Mouse (Mus musculus) left cerebral cortex, postnatal 14 days (tissue): ENCODE measurements at regions not wholly inside any gene's neighbourhood (a gene's known extent, or its start where the extent isn't known, plus 50 kb on each side); places are given as distances from the start of the nearest gene placed in this dataset.
"Not testable (repeated sequence)": the region's sequence is repeated elsewhere in the genome, so short reads cannot be mapped to it uniquely, and the experiment has no call there.

Experiments
- DNase-seq, 2 experiments: peaks; one replicate each; pipeline ENCODE4 v3.0.0; 2021 to 2022; ENCODE audit warnings: low spot score in 2 of 2, mixed read lengths in 1 of 2
- intact Hi-C: fragments of 180-260 bp; cut with DNase I; formaldehyde crosslinking; loops from one replicate; pipeline ENCODE4 v1.15.1; 2025

DNA sequence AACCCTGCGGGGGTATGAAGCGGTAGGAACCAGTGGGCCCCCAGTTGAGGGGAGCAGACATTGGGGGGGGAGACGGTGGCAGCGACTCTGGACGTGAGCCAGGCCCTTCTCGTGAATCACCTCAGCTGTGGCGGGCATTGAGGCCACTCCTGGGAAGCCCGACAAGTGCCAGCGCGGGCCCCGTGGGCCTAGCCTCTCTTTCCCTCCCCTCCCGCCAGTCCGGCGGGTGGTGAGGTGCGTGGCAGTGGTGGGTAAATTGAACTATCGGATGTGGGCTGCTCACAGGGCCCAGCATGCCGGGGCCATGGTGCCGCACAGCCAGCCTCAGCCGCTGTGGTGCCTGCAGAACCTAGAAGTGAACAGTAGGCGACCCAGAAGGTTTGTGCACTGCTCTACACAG, 633.7 kb downstream of the Nebl start:
- intact Hi-C loops = no loop called here
- DNase-seq = no peak

DNA sequence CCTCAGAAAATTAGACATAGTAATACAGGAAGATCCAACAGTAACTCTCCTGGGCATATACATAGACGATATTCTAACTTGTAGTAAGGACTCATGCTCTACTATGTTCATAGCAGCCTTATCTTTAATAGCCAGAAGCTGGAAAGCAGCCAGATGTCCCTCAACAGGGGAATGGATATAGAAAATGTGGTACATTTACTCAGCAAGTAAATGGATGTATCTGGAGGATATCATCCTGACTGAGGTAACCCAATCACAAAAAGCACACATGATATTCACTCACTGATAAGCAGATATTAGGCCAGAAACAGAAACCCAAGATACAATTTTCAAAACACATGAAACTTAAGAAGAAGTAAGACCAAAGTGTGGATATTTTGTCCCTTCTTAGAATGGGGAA, 639.8 kb downstream of the Nebl start:
- intact Hi-C loops = no loop called here
- DNase-seq = no peak

DNA sequence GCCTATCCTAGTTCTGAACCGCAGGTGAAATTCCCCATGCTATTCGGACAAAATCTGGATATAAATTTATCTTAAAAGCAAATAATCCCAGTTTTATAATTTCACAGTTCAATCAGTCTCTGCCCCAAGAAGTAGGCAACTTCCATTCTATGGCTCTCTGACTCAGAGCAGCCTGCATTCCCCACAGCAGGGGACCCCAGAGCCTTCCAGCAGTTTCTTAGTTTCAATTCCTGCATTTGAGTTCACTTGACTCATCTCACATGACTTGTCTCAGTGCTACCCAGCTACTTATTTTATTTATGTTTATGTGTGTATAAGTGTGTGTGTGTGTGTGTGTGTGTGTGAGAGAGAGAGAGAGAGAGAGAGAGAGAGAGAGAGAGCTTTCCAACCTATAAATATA, 650.0 kb downstream of the Nebl start:
- no peak for DNase-seq

GRCm38 (mm10) chr2:17065149-17066145, 665.8 kb downstream of the Nebl start:
- DNase-seq = peak; percentile 2 to 9
- intact Hi-C loops = not testable (repeated sequence)

More for the DNA sequence above, 650.0 kb downstream of the Nebl start:
- intact Hi-C loops = no loop called here
